Mouse (Mus musculus) CH12.LX (cell line): ENCODE results near the gene Apex1. TPM values are rescaled to one million over a fixed set of nuclear protein-coding genes. Genes with fewer than 3 reads are reported as not detected.
A peak's percentile ranks its signal among the peaks of the same experiment; 100 is the strongest.

Experiments
- DNase-seq: peaks from one replicate; pipeline ENCODE4 v3.0.0-alpha.2; 2013; ENCODE audit errors: extremely low read depth
- H3K27ac ChIP-seq: 2 replicates; pipeline ENCODE4 v1.5.1; 2012; ENCODE audit warnings: low read depth, mild to moderate bottlenecking, control low read depth, moderate library complexity; ENCODE audit not compliant: insufficient read depth
- H3K27me3 ChIP-seq: replicated peaks from 2 replicates; pipeline ENCODE3; 2012; ENCODE audit warnings: inconsistent platforms
- H3K36me3 ChIP-seq, 2 experiments: replicated peaks in 1 of 2; 2 replicates each; pipeline versions ENCODE3 to v1.6.1; 2012; ENCODE audit warnings: inconsistent platforms in 1 of 2, low read length in 1 of 2, mild to moderate bottlenecking in 1 of 2, mixed read lengths in 1 of 2, moderate library complexity in 1 of 2; ENCODE audit not compliant: control insufficient read depth in 1 of 2, insufficient read depth in 1 of 2
- H3K4me1 ChIP-seq, 2 experiments: 2 replicates each; pipeline ENCODE4 v1.6.1; 2012; ENCODE audit warnings: inconsistent platforms in 1 of 2, moderate library complexity in 1 of 2; ENCODE audit not compliant: insufficient read depth in 2 of 2, control insufficient read depth in 1 of 2
- H3K4me2 ChIP-seq: 2 replicates; pipeline ENCODE4 v1.6.1; 2012; ENCODE audit warnings: low read depth, mild to moderate bottlenecking, control low read depth; ENCODE audit not compliant: poor library complexity, insufficient read depth, severe bottlenecking
- H3K4me3 ChIP-seq, 3 experiments: fragments of 150-350 bp in 1 of 3; sonication (generic) in 1 of 3; replicated peaks in 1 of 3; 2 replicates each; pipeline versions ENCODE3 to v1.5.1; 2011 to 2012; ENCODE audit warnings: low read depth in 2 of 3, low read length in 2 of 3, mild to moderate bottlenecking in 2 of 3, moderate library complexity in 2 of 3, control low read depth in 1 of 3, improper control_type of control experiment in 1 of 3, inconsistent platforms in 1 of 3, mixed read lengths in 1 of 3; ENCODE audit not compliant: poor library complexity in 1 of 3
- H3K79me2 ChIP-seq: replicated peaks from 2 replicates; pipeline ENCODE4 v1.6.1; 2012; ENCODE audit warnings: mild to moderate bottlenecking, moderate library complexity; ENCODE audit not compliant: control insufficient read depth, poor library complexity, insufficient read depth, severe bottlenecking; ENCODE audit errors: extremely low read depth
- H3K9ac ChIP-seq: 2 replicates; pipeline ENCODE4 v1.6.1; 2012; ENCODE audit warnings: low read depth, mild to moderate bottlenecking, control low read depth, moderate library complexity; ENCODE audit not compliant: insufficient read depth
- H3K9me3 ChIP-seq: replicated peaks from 2 replicates; pipeline ENCODE3; 2012; ENCODE audit warnings: low read length, inconsistent platforms, mixed read lengths
- BHLHE40 ChIP-seq: IDR thresholded peaks from 2 replicates; pipeline ENCODE4 v1.6.1; 2011; ENCODE audit warnings: mild to moderate bottlenecking, low read depth, low read length, improper control_type of control experiment
- CHD2 ChIP-seq: IDR thresholded peaks from 2 replicates; pipeline ENCODE4 v1.6.1; 2011; ENCODE audit warnings: low read length, improper control_type of control experiment
- CTCF ChIP-seq, 2 experiments: IDR thresholded peaks in 1 of 2; conservative IDR thresholded peaks in 1 of 2; 2 replicates each; pipeline ENCODE4 v1.5.1; 2011 to 2012; ENCODE audit warnings: low read depth in 2 of 2, low read length in 2 of 2, improper control_type of control experiment in 1 of 2, inconsistent platforms in 1 of 2, mild to moderate bottlenecking in 1 of 2, moderate library complexity in 1 of 2
- E2F4 ChIP-seq: IDR thresholded peaks from 2 replicates; pipeline ENCODE4 v1.6.1; 2011; ENCODE audit warnings: low read depth, low read length, improper control_type of control experiment; ENCODE audit not compliant: insufficient replicate concordance
- ELF1 ChIP-seq: IDR thresholded peaks from 2 replicates; pipeline ENCODE4 v1.6.1; 2014; ENCODE audit warnings: low read depth, mild to moderate bottlenecking, inconsistent platforms, low read length, improper control_type of control experiment
- EP300 ChIP-seq: IDR thresholded peaks from 2 replicates; pipeline ENCODE4 v1.6.1; 2011; ENCODE audit warnings: low read length, improper control_type of control experiment
- GABPA ChIP-seq: IDR thresholded peaks from 2 replicates; pipeline ENCODE4 v1.6.1; 2012; ENCODE audit warnings: low read depth, low read length, improper control_type of control experiment, inconsistent platforms; ENCODE audit not compliant: insufficient replicate concordance
- HCFC1 ChIP-seq: IDR thresholded peaks from 2 replicates; pipeline ENCODE4 v1.6.1; 2012; ENCODE audit warnings: low read depth, mild to moderate bottlenecking, inconsistent platforms, low read length, improper control_type of control experiment
- JUN ChIP-seq: IDR thresholded peaks from 2 replicates; pipeline ENCODE4 v1.6.1; 2011; ENCODE audit warnings: low read depth, mild to moderate bottlenecking, low read length, improper control_type of control experiment, moderate library complexity; ENCODE audit not compliant: insufficient read depth
- JUND ChIP-seq: conservative IDR thresholded peaks from 2 replicates; pipeline ENCODE4 v1.6.1; 2011; ENCODE audit warnings: low read depth, low read length, improper control_type of control experiment
- KAT2A ChIP-seq: IDR thresholded peaks from 2 replicates; pipeline ENCODE4 v1.6.1; 2012; ENCODE audit warnings: low read length, improper control_type of control experiment, inconsistent platforms; ENCODE audit not compliant: insufficient replicate concordance
- MAFK ChIP-seq: IDR thresholded peaks from 2 replicates; pipeline ENCODE4 v1.6.1; 2011; ENCODE audit warnings: low read length, improper control_type of control experiment; ENCODE audit not compliant: insufficient replicate concordance
- MAX ChIP-seq: IDR thresholded peaks from 2 replicates; pipeline ENCODE4 v1.6.1; 2011; ENCODE audit warnings: low read length, improper control_type of control experiment
- MAZ ChIP-seq: IDR thresholded peaks from 2 replicates; pipeline ENCODE4 v1.6.1; 2012; ENCODE audit warnings: low read depth, mild to moderate bottlenecking, inconsistent platforms, low read length, improper control_type of control experiment, moderate library complexity
- MEF2A ChIP-seq: IDR thresholded peaks from 2 replicates; pipeline ENCODE4 v1.6.1; 2014; ENCODE audit warnings: low read depth, mild to moderate bottlenecking, inconsistent platforms, low read length, improper control_type of control experiment, borderline replicate concordance
- MYC ChIP-seq: IDR thresholded peaks from 2 replicates; pipeline ENCODE4 v1.6.1; 2011; ENCODE audit warnings: low read depth, mild to moderate bottlenecking, improper control_type of control experiment, low read length
- NELFE ChIP-seq: IDR thresholded peaks from 2 replicates; pipeline ENCODE4 v1.6.1; 2011; ENCODE audit warnings: low read depth, low read length, improper control_type of control experiment
- POLR2A ChIP-seq: IDR thresholded peaks from 2 replicates; pipeline ENCODE4 v1.6.1; 2011; ENCODE audit warnings: low read depth, mild to moderate bottlenecking, improper control_type of control experiment, low read length
- RCOR1 ChIP-seq: conservative IDR thresholded peaks from 2 replicates; pipeline ENCODE4 v1.6.1; 2012; ENCODE audit warnings: low read depth, mild to moderate bottlenecking, inconsistent platforms, low read length, improper control_type of control experiment
- SMC3 ChIP-seq: IDR thresholded peaks from 2 replicates; pipeline ENCODE4 v1.6.1; 2011; ENCODE audit warnings: low read depth, low read length, improper control_type of control experiment
- TBP ChIP-seq: conservative IDR thresholded peaks from 2 replicates; pipeline ENCODE4 v1.6.1; 2011; ENCODE audit warnings: low read depth, low read length, improper control_type of control experiment
- USF2 ChIP-seq: conservative IDR thresholded peaks from 2 replicates; pipeline ENCODE4 v1.6.1; 2011; ENCODE audit warnings: low read depth, low read length, improper control_type of control experiment
- ZC3H11A ChIP-seq: IDR thresholded peaks from 2 replicates; pipeline ENCODE4 v1.6.1; 2012; ENCODE audit warnings: low read depth, mild to moderate bottlenecking, inconsistent platforms, low read length, improper control_type of control experiment
- ZKSCAN1 ChIP-seq: IDR thresholded peaks from 2 replicates; pipeline ENCODE4 v1.6.1; 2012; ENCODE audit warnings: low read depth, inconsistent platforms, low read length, improper control_type of control experiment, borderline replicate concordance
- ZNF384 ChIP-seq: IDR thresholded peaks from 2 replicates; pipeline ENCODE4 v1.6.1; 2012; ENCODE audit warnings: low read depth, low read length, improper control_type of control experiment, inconsistent platforms
- dilution Hi-C: fragments of 300-500 bp; cut with MboI; formaldehyde crosslinking; loops from 2 replicates; pipeline ENCODE4 v1.14.3; 2020; ENCODE audit warnings: low sequenced_read_pairs; ENCODE audit not compliant: extremely low pct_unique_long_range_greater_than_20kb, extremely low pct_ligation_motif_present
- in situ Hi-C: fragments of 300-500 bp; cut with MboI; formaldehyde crosslinking; loops from 3 replicates; pipeline ENCODE4 v1.14.3; 2019; ENCODE audit warnings: low sequenced_read_pairs, low pct_ligation_motif_present, low pct_unique_long_range_greater_than_20kb, mixed read lengths
- polyA plus RNA-seq: library from polyadenylated mRNA; unstranded; fragments of >175 nt; gene quantifications from 2 replicates; pipeline ENCODE4 v1.2.1, GENCODE M21; 2012; ENCODE audit warnings: low read depth; ENCODE audit not compliant: insufficient read length
- total RNA-seq, 2 experiments: library from RNA; depleted of rRNA; stranded (reverse); fragments of 300-350 nt in 1 of 2; fragments of >200 nt in 1 of 2; gene quantifications; 2 replicates each; pipeline ENCODE4 v1.2.3; 2012 to 2014

Apex1 gene
- total and polyA plus RNA-seq, 3 experiments = 178 to 427 (median 353) TPM

GRCm38 (mm10) chr14:50929951-50930350 lies 5.2 kb downstream of the Apex1 start (continued):
- TF ChIP-seq MAFK = 0 out of 2 replicates have a peak, but pooled peaks have one; percentile 29
- no peak for TF ChIP-seq E2F4
- peak; percentile 24; the same call in 1 of the 2 replicates for TF ChIP-seq NELFE
- TF ChIP-seq ELF1 = no peak; the same call in 1 of the 2 replicates
- TF ChIP-seq BHLHE40 = peak; percentile 76
- no peak for TF ChIP-seq RCOR1
- TF ChIP-seq JUN = no peak
- 0 out of 2 replicates have a peak, but pooled peaks have one; percentile 42 for TF ChIP-seq CHD2
- peak; percentile 54 for TF ChIP-seq MAX
- no peak for TF ChIP-seq ZC3H11A
- TF ChIP-seq USF2 = no peak
- TF ChIP-seq SMC3 = no peak
- TF ChIP-seq MYC = peak; percentile 57; the same call in 1 of the 2 replicates
- no peak for TF ChIP-seq CTCF (conservative IDR thresholded peaks at IDR 0.05 in 1 of 2, IDR thresholded peaks at IDR 0.05 in 1 of 2; ENCODE audit: low read depth in 2 of 2, low read length in 2 of 2)
- TF ChIP-seq HCFC1 = peak; percentile 50; the same call in 1 of the 2 replicates
- TF ChIP-seq JUND = no peak
- peak; percentile 63; the same call in 1 of the 2 replicates for TF ChIP-seq MAZ
- TF ChIP-seq EP300 = peak; percentile 92
- no peak for TF ChIP-seq POLR2A
- TF ChIP-seq GABPA = no peak
- TF ChIP-seq MEF2A = peak; percentile 87
- no peak for TF ChIP-seq ZKSCAN1
- 0 out of 2 replicates have a peak, but pooled peaks have one; percentile 32 for TF ChIP-seq TBP

DNA sequence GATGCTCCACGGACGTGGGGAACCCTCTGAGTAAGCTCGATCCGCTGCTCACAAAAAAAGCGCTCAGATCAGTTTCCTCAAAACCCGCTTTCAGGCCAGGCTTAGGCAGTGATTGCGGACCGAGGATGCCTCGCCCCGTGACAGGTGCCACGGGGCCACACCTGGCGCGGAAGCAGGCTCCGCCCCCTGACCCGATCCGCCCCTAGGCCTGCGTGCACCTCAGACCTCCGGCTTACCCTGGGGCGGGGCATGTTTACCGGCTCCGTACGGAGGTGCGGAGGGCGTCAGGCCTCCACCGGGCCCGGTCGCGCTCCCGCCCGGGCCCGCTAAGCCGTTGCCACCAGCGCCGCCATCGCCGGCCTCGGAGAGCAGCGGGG lies 5.6 kb downstream of the Apex1 start:
- peak overlapping the region; percentile 90 for H3K27ac ChIP-seq
- TF ChIP-seq CTCF (conservative IDR thresholded peaks at IDR 0.05 in 1 of 2, IDR thresholded peaks at IDR 0.05 in 1 of 2; ENCODE audit: low read depth in 2 of 2, low read length in 2 of 2) (no peak), KAT2A (no peak), SMC3 (no peak), ZNF384 (no peak), POLR2A (no peak)
- TF ChIP-seq, all 38 proteins: peak for 0
- peak overlapping the region; percentile 86 to 94 (median 90) for H3K4me3 ChIP-seq
- dilution Hi-C loops (no loop called here), in situ Hi-C loops (loop anchor here (5.0 to 10.0 kb wide), 2 partner anchors 123 to 134 kb away; partner anchors contain the start of genes Ccnb1ip1 and Parp2)
- peaks cover 35 to 59% of the 10 kb centered on the region in 2 experiments for H3K36me3 ChIP-seq
- H3K9me3 ChIP-seq = no peaks in the 10 kb centered on the region
- peaks cover 0 to 51% of the 10 kb centered on the region in 2 experiments; a peak in 2 of 4 replicates for H3K4me1 ChIP-seq
- H3K4me2 ChIP-seq = peak overlapping the region; percentile 64
- H3K27me3 ChIP-seq = no peaks in the 10 kb centered on the region
- H3K79me2 ChIP-seq = peaks cover 18% of the 10 kb centered on the region
- H3K9ac ChIP-seq = peak overlapping the region; percentile 90
- DNase-seq = peak; percentile 60
